Mouse (Mus musculus): Measurements from ENCODE around the gene Armc8.

Gene Armc8

DNA sequence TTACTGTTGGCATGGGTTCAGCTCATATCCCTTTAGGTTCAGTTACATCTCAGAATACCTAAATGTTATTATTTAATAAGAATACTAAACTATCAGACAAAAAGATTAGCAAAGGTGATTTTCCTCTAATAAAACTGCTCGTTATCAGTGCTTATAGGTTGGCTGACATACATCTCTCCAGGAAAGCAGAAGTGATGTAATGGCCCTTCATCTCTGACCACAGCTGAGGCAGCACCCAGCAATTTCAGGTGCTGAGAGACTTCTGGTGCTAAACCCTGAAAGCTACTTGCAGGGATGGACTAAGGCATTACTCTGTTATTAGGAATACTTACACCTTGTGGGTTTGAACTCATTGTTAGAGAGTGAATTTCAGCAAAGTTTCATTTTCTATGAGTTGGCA is 36.8 kb downstream of the Armc8 start:
- in situ Hi-C loops (cut with MboI; ENCODE audit: low sequenced_read_pairs) = no loop called here

GRCm38 (mm10) chr9:99505875-99506274 is 62.8 kb downstream of the Armc8 start:
- in situ Hi-C loops (cut with MboI; ENCODE audit: low sequenced_read_pairs) = no loop called here

DNA sequence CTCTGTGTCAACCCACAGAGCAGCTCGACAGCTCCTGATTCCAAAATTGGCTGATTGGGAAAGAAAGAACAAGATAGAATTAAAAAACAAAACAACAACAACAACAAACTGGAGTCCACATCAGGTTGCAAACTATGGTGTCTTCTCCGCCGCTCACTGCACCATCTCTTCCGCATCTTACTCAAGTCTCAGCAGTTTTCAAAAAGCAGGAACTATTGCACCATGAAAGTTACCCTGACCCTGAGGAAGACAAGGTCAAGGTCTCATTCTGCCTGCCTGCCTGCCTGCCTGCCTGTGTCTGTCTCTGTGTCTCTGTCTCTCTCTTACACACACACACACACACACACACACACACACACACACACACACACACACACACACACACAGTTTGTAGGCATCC is 69.4 kb downstream of the Armc8 start:
- in situ Hi-C loops (cut with MboI; ENCODE audit: low sequenced_read_pairs) = no loop called here

GRCm38 (mm10) chr9:99492634-99493200 is 76.0 kb downstream of the Armc8 start:
- in situ Hi-C loops (cut with MboI; ENCODE audit: low sequenced_read_pairs) = no loop called here

GRCm38 (mm10) chr9:99491050-99491449 is 77.6 kb downstream of the Armc8 start:
- in situ Hi-C loops (cut with MboI; ENCODE audit: low sequenced_read_pairs) = no loop called here

GRCm38 (mm10) chr9:99487841-99488240 is 80.9 kb downstream of the Armc8 start:
- in situ Hi-C loops (cut with MboI; ENCODE audit: low sequenced_read_pairs) = no loop called here

- in situ Hi-C loops (cut with MboI; ENCODE audit: low sequenced_read_pairs) = no loop called here
Measured at GRCm38 (mm10) chr9:99487126-99487695, 81.5 kb downstream of the Armc8 start.

- in situ Hi-C loops (cut with MboI; ENCODE audit: low sequenced_read_pairs) = no loop called here
Measured at GRCm38 (mm10) chr9:99485144-99485543, 83.6 kb downstream of the Armc8 start.

DNA sequence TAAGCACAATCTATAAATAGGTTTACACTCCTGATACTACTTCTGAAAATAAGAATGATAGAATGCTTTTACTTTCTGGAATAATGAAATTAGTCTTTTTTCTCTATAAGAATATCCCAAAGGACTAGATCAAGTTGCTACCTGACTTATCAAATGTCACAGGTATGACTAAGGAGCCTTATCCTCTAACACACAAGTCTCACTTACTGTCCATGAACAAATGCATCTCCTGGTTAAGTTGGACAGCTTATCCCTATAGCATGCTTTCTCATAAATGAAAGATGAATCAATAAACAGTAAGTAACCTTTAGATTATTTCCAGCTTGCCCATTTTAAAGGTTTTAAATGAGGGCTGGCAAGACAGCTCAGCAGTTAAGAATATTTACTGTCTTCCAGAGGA is 84.1 kb downstream of the Armc8 start:
- in situ Hi-C loops (cut with MboI; ENCODE audit: low sequenced_read_pairs) = no loop called here

GRCm38 (mm10) chr9:99483191-99483590 is 85.5 kb downstream of the Armc8 start:
- in situ Hi-C loops (cut with MboI; ENCODE audit: low sequenced_read_pairs) = no loop called here

- in situ Hi-C loops (cut with MboI; ENCODE audit: low sequenced_read_pairs) = no loop called here
Measured at GRCm38 (mm10) chr9:99480764-99481163, 87.9 kb downstream of the Armc8 start.

DNA sequence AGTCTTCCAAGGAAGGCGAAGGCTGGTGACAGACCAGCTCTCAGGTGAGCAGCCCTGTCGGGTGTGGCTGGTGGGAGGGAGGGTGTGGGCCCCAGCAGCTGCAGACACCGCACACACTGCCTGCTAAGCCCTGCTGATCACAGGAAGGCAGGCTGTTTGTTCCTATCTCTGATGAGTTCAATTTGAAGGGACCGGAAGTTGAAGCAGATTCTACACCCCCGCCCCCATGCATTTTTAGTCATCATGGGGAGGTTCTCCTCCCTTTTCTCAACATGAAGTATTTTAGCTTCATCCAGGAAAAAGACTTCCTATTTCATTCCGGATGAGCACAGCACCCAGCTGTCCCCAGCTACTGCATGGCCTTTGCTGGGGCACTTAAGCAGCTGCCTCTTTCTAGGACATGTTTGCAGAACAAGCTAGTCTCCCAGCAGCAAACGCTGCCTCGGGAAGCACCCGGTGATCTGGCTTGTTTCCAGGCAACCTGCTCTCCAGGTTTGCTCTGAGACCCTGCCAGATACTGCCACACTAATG is 89.5 kb downstream of the Armc8 start:
- in situ Hi-C loops (cut with MboI; ENCODE audit: low sequenced_read_pairs) = no loop called here

- in situ Hi-C loops (cut with MboI; ENCODE audit: low sequenced_read_pairs) = no loop called here
Measured at GRCm38 (mm10) chr9:99471334-99471733, 97.4 kb downstream of the Armc8 start.

- in situ Hi-C loops (cut with MboI; ENCODE audit: low sequenced_read_pairs) = no loop called here
Measured at GRCm38 (mm10) chr9:99470347-99471092, 98.2 kb downstream of the Armc8 start.

GRCm38 (mm10) chr9:99469681-99470273 is 98.9 kb downstream of the Armc8 start:
- in situ Hi-C loops (cut with MboI; ENCODE audit: low sequenced_read_pairs) = loop anchor here (10.0 kb wide), 1 partner anchor 105 kb away; the partner anchor contains the start of gene Dbr1

DNA sequence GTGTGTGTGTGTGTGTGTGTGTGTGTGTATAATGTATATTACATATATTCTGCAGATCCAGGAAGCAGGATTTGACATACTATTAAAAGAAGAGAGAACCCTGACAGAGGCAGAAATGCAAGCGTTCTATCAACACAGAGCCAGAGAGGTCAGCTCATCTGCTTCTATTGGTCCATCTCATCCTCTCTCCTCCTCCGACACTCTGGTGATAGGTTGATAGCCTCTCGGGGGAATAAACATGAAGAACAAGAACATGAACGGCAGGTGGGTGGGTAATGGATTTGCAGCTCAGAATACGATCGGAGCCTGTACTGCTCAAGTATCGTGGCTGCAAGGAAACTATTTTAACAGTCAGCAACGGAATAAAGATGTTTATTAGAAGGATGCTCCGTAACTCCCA is 100.1 kb downstream of the Armc8 start:
- in situ Hi-C loops (cut with MboI; ENCODE audit: low sequenced_read_pairs) = loop anchor here (10.0 kb wide), 1 partner anchor 106 kb away; the partner anchor contains the start of gene Dbr1

DNA sequence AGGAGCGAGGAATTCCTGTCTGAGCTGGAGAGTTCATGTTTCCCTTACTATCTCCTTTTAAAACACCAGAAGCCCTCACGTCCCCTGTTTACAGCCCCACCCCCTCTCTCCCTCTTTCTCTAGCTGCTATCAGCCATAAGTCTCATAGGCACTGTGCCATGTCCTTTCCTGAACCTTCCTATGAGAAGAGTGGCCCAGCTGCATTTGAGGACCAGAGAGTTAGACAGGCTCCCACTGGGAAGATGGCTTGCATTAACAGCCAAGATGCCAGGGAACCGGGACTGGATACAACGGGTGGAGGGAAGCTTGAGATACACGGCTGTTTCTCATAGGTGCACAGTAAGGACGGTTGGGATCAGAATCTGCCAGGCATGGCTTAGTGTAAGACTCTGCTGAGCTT is 103.8 kb downstream of the Armc8 start:
- in situ Hi-C loops (cut with MboI; ENCODE audit: low sequenced_read_pairs) = loop anchor here (10.0 kb wide), 1 partner anchor 110 kb away; the partner anchor contains the start of gene Dbr1

GRCm38 (mm10) chr9:99459730-99460129 is 109.0 kb downstream of the Armc8 start:
- in situ Hi-C loops (cut with MboI; ENCODE audit: low sequenced_read_pairs) = loop anchor here (10.0 kb wide), 1 partner anchor 115 kb away; the partner anchor contains the start of gene Dbr1

- in situ Hi-C loops (cut with MboI; ENCODE audit: low sequenced_read_pairs) = no loop called here
Measured at GRCm38 (mm10) chr9:99458529-99459208, 110.0 kb downstream of the Armc8 start.

- in situ Hi-C loops (cut with MboI; ENCODE audit: low sequenced_read_pairs) = no loop called here
Measured at GRCm38 (mm10) chr9:99454211-99454610, 114.5 kb downstream of the Armc8 start.

- in situ Hi-C loops (cut with MboI; ENCODE audit: low sequenced_read_pairs) = no loop called here
Measured at GRCm38 (mm10) chr9:99451161-99451560, 117.5 kb downstream of the Armc8 start, which contains the start of gene Nme9. Gene Nme9, plus strand, starts transcription at chr9:99451475.

All from CH12F3 (cell line).